Mouse (Mus musculus) erythroblast, embryonic 14.5 days (primary cell): ENCODE data around the gene Shd.

Source experiments
- GATA1 ChIP-seq: IDR thresholded peaks from 2 replicates; pipeline ENCODE4 v1.6.1; 2012; ENCODE audit warnings: low read length, inconsistent platforms, mixed read lengths
- TAL1 ChIP-seq: IDR thresholded peaks from 3 replicates; pipeline ENCODE4 v1.6.1; 2012; ENCODE audit warnings: low read length, inconsistent platforms, mixed read lengths

DNA sequence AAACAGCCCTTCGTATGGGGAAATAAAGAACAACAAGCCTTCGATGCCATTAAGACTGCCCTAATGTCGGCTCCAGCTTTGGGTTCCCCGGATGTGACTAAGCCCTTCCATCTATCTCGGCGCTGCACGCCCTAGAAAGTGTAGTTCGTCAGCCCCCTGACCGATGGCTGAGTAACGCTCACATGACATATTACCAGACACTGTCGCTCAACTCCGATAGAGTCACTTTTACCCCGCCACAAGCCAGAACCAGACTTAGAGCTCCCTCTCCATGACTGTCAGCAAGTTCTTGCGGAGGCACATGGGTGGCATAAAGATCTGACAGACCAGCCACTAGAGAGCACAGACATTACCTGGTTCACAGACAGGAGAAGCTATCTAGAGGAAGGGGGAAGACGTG lies 37.1 kb upstream of the Shd start:
- no peak for TF ChIP-seq GATA1
- no peak for TF ChIP-seq TAL1
